Mouse (Mus musculus): ENCODE measurements around the gene Gm20918. TPM values are rescaled to one million over a fixed set of nuclear protein-coding genes. Genes with fewer than 3 reads are reported as not detected.
"Not testable (repeated sequence)": the region's sequence is repeated elsewhere in the genome, so short reads cannot be mapped to it uniquely, and the experiment has no call there.

Gene Gm20918
- total RNA-seq (2014; fragmentation: Nextera tagmentation) (not detected in 2 replicates), total RNA-seq (2017) (not detected in 2 replicates)

DNA sequence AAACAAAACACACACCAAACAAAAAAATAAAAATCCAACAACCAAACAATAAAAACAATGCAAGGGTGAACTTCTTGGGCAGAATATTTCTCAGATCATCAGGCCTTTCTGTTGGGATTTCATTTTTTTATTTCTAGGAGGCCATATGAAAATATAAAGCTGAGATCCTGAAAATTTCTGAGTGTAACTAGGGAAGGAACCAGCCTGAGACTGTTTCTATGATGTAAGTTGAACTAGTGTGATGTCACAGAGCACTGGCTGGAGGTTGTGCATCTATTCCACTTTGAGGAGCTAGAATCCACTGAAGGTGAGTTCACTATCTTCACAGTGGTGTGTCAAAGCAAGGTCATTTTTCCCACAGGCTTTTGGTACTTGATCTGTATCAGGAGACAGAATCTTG lies at the start of gene Gm20918:
Gm20918 (plus strand) TSS at position 301 of the 400 bp plus-strand sequence.
- ATAC-seq (replicated peaks; ENCODE audit: poor library complexity, severe bottlenecking), result not testable (repeated sequence)

Other genes starting within 250 kb of the Gm20918 start
- not detected in 2 replicates for gene Gm21820, start 205.5 kb downstream of the Gm20918 start, total RNA-seq (2014; fragmentation: Nextera tagmentation)
- gene Gm21820, start 205.5 kb downstream of the Gm20918 start, total RNA-seq (2017), result not detected in 2 replicates

All from granulocyte monocyte progenitor cell, adult 5-6 weeks (primary cell).